Mouse (Mus musculus): ENCODE results near the gene Trim63. TPM values are rescaled to one million over a fixed set of nuclear protein-coding genes. Genes with fewer than 3 reads are reported as not detected.
"Not testable (repeated sequence)": the region's sequence is repeated elsewhere in the genome, so short reads cannot be mapped to it uniquely, and the experiment has no call there.

Trim63 gene
- total RNA-seq (2021) = 1 to 10 TPM in 1 of 2 experiments, under 1 TPM in 1; 0.56 to 2.1 TPM
- long read RNA-seq, experiment 1, partial matches to known transcripts = 0 of 1 reads
- long read RNA-seq, experiment 1, other reads (novel, unspliced or antisense) = 0 of 1 reads
- long read RNA-seq, experiment 2, partial matches to known transcripts = 0 of 3 reads
- long read RNA-seq, experiment 2, other reads (novel, unspliced or antisense) = 1 of 3 reads

DNA sequence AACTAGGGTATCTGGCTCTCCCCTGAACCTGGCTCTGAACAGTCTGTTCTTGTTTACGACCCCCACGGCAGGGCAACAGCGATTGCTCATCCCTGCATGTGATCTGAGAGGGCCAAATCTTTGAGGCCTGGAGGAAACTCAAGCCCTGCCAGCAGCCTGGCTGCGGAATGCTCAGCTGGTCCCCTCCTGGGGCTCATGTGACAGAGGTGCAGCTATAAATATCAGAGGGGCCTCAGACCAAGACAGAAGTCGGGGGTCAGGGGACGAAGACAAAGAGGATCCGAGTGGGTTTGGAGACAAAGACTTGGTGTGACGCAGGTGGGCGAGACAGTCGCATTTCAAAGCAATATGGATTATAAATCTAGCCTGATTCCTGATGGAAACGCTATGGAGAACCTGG is at the start of gene Trim63:
Trim63 (plus strand) TSS at position 245 of the 400 bp plus-strand sequence.
- no peak for DNase-seq (ENCODE audit: low spot score in 2 of 2)

GRCm38 (mm10) chr4:134265860-134266585 is 48.9 kb upstream of the Trim63 start:
- no peak for DNase-seq (ENCODE audit: low spot score in 2 of 2)

DNA sequence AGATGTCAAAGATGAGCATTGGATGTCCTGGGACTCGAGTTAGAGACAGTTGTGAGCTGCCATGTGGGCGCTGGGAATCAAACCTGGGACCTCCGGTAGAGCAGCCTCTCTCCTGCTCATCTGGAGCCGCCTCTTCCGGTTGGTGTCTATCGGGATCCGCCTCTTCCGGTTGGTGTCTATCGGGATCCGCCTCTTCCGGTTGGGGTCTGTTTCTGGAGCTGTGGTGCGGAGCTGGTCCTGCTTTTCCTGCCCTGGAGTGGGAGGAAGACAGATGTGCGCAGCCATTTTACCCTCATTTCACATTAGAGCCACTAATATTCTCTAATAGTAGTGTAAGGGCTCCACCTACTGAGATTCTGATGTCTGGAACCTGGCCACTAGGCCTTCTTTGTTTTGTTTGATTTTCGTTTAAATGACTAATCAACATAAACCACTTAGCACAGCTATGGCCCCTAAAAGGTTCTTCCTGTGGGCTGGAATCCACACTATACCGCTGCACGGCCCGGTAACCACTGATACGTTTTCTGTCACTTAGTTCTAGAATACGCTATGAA is 46.7 kb upstream of the Trim63 start:
- DNase-seq (ENCODE audit: low spot score in 2 of 2) = no peak

DNA sequence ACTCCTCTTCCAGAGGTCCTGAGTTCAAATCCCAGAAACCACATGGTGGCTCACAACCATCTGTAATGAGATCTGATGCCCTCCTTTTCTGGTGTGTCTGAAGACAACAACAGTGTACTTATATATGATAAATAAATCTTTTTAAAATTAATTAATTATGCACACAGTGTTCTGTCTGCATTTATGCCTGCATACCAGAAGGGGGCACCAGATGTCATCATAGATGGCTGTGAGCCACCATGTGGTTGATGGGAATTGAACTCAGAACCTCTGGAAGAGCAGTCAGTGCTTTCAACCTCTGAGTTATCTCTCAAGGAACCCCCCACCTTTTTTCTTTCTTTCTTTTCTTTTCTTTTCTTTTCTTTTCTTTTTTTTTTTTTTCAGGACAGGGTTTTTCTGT is 45.3 kb upstream of the Trim63 start:
- not testable (repeated sequence) for DNase-seq (ENCODE audit: low spot score in 2 of 2)

- DNase-seq (ENCODE audit: low spot score in 2 of 2) = no peak
These were observed 42.9 kb upstream of the Trim63 start for GRCm38 (mm10) chr4:134271979-134272378.

- no peak for DNase-seq (ENCODE audit: low spot score in 2 of 2)
These were observed 42.0 kb upstream of the Trim63 start for GRCm38 (mm10) chr4:134272731-134273416.

- no peak for DNase-seq (ENCODE audit: low spot score in 2 of 2)
These were observed 41.2 kb upstream of the Trim63 start for GRCm38 (mm10) chr4:134273417-134274345.

- no peak for DNase-seq (ENCODE audit: low spot score in 2 of 2)
These were observed 30.0 kb upstream of the Trim63 start for GRCm38 (mm10) chr4:134284942-134285341.

DNA sequence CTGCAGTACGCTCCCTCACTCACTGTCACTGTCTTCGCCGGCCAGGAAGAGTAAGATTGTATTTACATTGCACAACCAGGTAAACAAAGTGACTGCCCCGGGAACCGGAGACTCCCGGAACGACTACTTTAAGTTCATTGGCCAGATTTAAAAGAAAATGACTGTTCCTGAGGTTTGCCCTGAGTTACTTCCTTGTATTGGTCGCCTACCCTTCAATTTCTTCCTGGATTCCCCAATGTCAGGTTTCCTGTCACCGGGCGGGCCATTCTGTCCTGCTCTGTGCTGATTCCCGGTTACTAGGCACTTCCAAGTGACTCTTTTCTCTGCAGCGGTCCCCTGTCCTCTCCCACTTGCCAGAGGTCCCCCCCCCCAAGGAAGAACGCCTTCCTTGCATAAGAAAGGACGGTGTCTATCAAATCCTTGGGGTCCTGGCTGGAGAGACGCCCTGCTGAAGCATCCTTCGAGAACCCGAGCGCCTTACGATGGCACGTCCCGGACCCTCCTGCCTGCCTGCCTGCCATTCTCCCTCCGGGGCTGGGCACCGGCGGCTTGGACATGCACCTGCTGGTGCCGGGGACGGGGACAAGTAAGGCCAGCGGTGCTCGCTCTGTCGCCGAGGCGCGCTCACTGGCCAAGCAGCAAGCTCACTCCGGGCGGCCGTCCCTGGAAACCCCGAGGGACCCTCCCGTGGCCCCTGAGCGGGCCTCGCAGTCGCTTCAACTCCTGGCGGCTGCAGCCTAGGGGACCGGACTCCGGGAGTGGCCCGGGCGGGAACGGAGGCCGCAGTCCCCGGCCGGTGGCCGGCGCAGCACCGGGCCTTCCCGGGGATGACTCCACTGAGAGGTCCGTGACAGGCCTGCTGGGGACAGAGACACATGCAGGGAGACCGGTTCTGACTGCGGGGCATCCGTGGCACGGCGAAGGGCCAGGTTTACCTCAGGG is 28.4 kb upstream of the Trim63 start:
- peak in 1 of 2 experiments; percentile 12 for DNase-seq (ENCODE audit: low spot score in 2 of 2)

DNA sequence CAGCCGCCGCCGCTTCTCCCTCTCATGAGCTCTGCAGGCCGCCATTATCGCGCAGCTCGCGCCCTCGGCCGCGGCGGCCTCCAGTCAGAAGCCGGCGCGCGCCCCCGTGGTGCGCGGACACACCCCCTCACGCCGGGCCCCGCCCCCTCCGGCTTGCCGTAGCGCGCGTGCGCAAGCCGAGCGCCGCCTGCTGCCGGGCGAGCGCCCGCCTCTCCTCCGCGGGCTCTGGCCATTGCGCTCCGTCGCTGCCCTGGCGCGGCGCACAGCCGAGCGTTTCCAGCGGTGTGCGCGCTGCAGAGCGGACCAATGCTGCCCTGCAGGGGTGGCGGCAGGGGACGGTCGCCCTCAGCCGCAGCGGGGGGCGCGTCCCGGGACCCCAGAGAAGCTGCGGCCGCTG is 27.8 kb upstream of the Trim63 start:
- peak; percentile 94 to 100 for DNase-seq (ENCODE audit: low spot score in 2 of 2)

- peak; percentile 43 to 50 for DNase-seq (ENCODE audit: low spot score in 2 of 2)
These were observed 27.3 kb upstream of the Trim63 start, which contains the start of gene Pdik1l for GRCm38 (mm10) chr4:134287575-134288025. Pdik1l (minus strand) TSS chr4:134287895.

DNA sequence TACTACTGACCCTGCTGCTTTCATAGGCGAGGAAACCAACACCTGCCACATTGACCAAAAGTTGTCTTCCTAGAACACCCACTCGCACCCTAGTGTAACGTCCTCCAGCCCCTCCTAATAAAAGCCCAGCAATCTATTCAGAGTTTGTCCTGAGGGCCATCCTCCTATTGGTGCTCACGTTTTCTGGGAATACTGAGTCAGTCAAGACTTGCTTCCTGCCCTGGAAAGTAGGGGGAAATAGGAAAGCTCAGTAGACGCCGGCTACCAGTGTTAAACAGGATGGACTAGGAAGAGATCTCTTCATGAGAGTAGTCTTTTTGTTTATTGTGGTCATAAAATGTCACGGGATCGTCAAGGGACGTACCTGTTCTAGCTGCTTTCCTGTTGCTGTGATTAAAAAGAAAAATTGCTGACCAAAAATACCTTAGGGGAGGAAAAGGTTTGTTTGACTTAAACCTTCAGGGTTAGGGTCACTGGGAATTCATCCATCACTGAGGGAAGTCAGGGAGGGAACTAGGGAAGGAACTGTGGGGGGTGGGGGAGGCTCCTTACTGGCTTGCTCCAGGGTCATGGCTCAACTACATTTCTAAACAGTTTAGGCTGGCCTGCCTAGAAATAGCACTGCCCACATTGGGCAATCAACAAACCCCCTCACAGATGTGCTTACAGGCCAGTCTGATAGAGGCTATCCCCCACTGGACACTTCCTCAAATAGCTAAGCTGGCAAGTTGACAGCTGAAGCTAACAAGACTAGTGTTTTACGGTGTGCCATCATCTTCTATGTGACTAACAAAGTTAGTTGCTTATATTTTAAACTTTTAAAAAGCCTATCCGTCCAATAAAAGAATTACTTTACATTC is 26.3 kb upstream of the Trim63 start:
- DNase-seq (ENCODE audit: low spot score in 2 of 2) = no peak

- peak; percentile 39 to 52 for DNase-seq (ENCODE audit: low spot score in 2 of 2)
These were observed 22.9 kb upstream of the Trim63 start for GRCm38 (mm10) chr4:134292067-134292466.

- DNase-seq (ENCODE audit: low spot score in 2 of 2) = no peak
These were observed 21.7 kb upstream of the Trim63 start for GRCm38 (mm10) chr4:134293061-134293691.

GRCm38 (mm10) chr4:134293692-134294163 is 21.2 kb upstream of the Trim63 start:
- no peak for DNase-seq (ENCODE audit: low spot score in 2 of 2)

DNA sequence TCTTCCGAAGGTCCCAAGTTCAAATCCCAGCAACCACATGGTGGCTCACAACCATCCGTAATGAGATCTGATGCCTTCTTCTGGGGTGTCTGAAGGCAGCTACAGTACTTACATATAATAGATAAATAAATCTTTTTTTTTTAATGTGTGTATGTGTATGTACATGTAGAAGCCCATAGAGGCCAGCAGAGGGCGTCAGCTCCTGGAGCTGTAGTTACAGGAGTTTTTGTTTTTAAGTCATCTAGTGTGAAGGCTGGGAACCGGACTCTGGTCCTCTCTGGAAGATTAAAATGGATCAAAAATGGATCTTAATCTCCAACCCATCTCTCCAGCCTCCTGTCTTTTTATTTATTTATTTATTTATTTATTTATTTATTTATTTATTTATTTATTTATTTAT is 18.8 kb upstream of the Trim63 start:
- not testable (repeated sequence) for DNase-seq (ENCODE audit: low spot score in 2 of 2)

- DNase-seq (ENCODE audit: low spot score in 2 of 2) = no peak
These were observed 18.4 kb upstream of the Trim63 start for GRCm38 (mm10) chr4:134296523-134296922.

DNA sequence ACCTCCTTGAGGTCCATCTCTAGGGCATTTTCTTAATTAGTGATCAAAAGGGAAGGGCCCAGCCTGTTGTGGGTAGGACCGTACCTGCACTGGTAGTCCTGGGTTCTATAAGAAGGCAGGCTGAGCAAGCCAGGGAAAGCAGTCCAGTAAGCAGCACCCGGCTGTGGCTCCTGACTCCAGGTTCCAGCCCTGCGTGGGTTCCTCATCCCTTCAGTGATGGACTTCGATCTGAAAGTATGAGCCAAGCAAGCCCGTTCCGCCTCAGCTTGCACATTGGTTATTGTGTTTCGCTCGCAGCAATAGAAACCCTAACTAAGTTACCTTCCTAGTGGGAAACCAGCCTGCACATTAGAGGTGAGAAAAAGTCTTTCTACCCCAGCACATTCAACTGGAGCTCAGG is 17.6 kb upstream of the Trim63 start:
- no peak for DNase-seq (ENCODE audit: low spot score in 2 of 2)
